Mouse (Mus musculus): ENCODE results near the gene Myo5c. TPM values are rescaled to one million over a fixed set of nuclear protein-coding genes. Genes with fewer than 3 reads are reported as not detected.

Gene Myo5c
- total RNA-seq, 2 experiments from 2014 or later = 3.0 to 4.2 TPM

GRCm38 (mm10) chr9:75270382-75270781, 38.6 kb downstream of the Myo5c start:
- DNase-seq (ENCODE audit: low spot score in 2 of 2) = no peak
- intact Hi-C loops (cut with DNase I) = no loop called here

GRCm38 (mm10) chr9:75271539-75271938, 39.7 kb downstream of the Myo5c start:
- intact Hi-C loops (cut with DNase I) = no loop called here
- no peak for DNase-seq (ENCODE audit: low spot score in 2 of 2)

- intact Hi-C loops (cut with DNase I) = no loop called here
- no peak for DNase-seq (ENCODE audit: low spot score in 2 of 2)
Observed at GRCm38 (mm10) chr9:75273646-75274045, 41.8 kb downstream of the Myo5c start.

- DNase-seq (ENCODE audit: low spot score in 2 of 2) = no peak
- intact Hi-C loops (cut with DNase I) = no loop called here
Observed at GRCm38 (mm10) chr9:75274486-75274885, 42.7 kb downstream of the Myo5c start.

- DNase-seq (ENCODE audit: low spot score in 2 of 2) = no peak
- intact Hi-C loops (cut with DNase I) = no loop called here
Observed at GRCm38 (mm10) chr9:75275051-75275450, 43.2 kb downstream of the Myo5c start.

GRCm38 (mm10) chr9:75280814-75281213, 49.0 kb downstream of the Myo5c start:
- intact Hi-C loops (cut with DNase I) = loop anchor here (5.0 kb wide), 4 partner anchors 156 to 374 kb away; no protein-coding TSS in a partner anchor
- DNase-seq (ENCODE audit: low spot score in 2 of 2) = peak in 1 of 2 experiments; percentile 71

- intact Hi-C loops (cut with DNase I) = loop anchor here (5.0 kb wide), 4 partner anchors 155 to 375 kb away; no protein-coding TSS in a partner anchor
- no peak for DNase-seq (ENCODE audit: low spot score in 2 of 2)
Observed at GRCm38 (mm10) chr9:75282179-75282578, 50.4 kb downstream of the Myo5c start.

GRCm38 (mm10) chr9:75282830-75283229, 51.0 kb downstream of the Myo5c start:
- intact Hi-C loops (cut with DNase I) = loop anchor here (5.0 kb wide), 4 partner anchors 154 to 376 kb away; no protein-coding TSS in a partner anchor
- DNase-seq (ENCODE audit: low spot score in 2 of 2) = peak; percentile 57 to 79

- intact Hi-C loops (cut with DNase I) = loop anchor here (5.0 kb wide), 4 partner anchors 154 to 376 kb away; no protein-coding TSS in a partner anchor
- peak; percentile 18 to 22 for DNase-seq (ENCODE audit: low spot score in 2 of 2)
Observed at GRCm38 (mm10) chr9:75283636-75284035, 51.8 kb downstream of the Myo5c start.

- DNase-seq (ENCODE audit: low spot score in 2 of 2) = no peak
- intact Hi-C loops (cut with DNase I) = no loop called here
Observed at GRCm38 (mm10) chr9:75285363-75285762, 53.5 kb downstream of the Myo5c start.

GRCm38 (mm10) chr9:75287636-75288035, 55.8 kb downstream of the Myo5c start:
- DNase-seq (ENCODE audit: low spot score in 2 of 2) = no peak
- intact Hi-C loops (cut with DNase I) = no loop called here

GRCm38 (mm10) chr9:75289545-75289944, 57.7 kb downstream of the Myo5c start:
- intact Hi-C loops (cut with DNase I) = no loop called here
- DNase-seq (ENCODE audit: low spot score in 2 of 2) = no peak

- DNase-seq (ENCODE audit: low spot score in 2 of 2) = no peak
- intact Hi-C loops (cut with DNase I) = loop anchor here (10.0 kb wide), 1 partner anchor 285 kb away; no protein-coding TSS in a partner anchor
Observed at GRCm38 (mm10) chr9:75299342-75299741, 67.5 kb downstream of the Myo5c start.

- intact Hi-C loops (cut with DNase I) = no loop called here
- no peak for DNase-seq (ENCODE audit: low spot score in 2 of 2)
Observed at GRCm38 (mm10) chr9:75303033-75303432, 71.2 kb downstream of the Myo5c start.

- intact Hi-C loops (cut with DNase I) = no loop called here
- no peak for DNase-seq (ENCODE audit: low spot score in 2 of 2)
Observed at GRCm38 (mm10) chr9:75303701-75304261, 72.0 kb downstream of the Myo5c start.

GRCm38 (mm10) chr9:75304286-75304685, 72.5 kb downstream of the Myo5c start:
- intact Hi-C loops (cut with DNase I) = no loop called here
- no peak for DNase-seq (ENCODE audit: low spot score in 2 of 2)

- no peak for DNase-seq (ENCODE audit: low spot score in 2 of 2)
- intact Hi-C loops (cut with DNase I) = no loop called here
Observed at GRCm38 (mm10) chr9:75306126-75306898, 74.5 kb downstream of the Myo5c start, which contains the start of gene Gnb5. TSS of gene Gnb5 (plus strand) at chr9:75306288.

- intact Hi-C loops (cut with DNase I) = no loop called here
- DNase-seq (ENCODE audit: low spot score in 2 of 2) = no peak
Observed at GRCm38 (mm10) chr9:75307015-75307414, 75.2 kb downstream of the Myo5c start.

- intact Hi-C loops (cut with DNase I) = no loop called here
- no peak for DNase-seq (ENCODE audit: low spot score in 2 of 2)
Observed at GRCm38 (mm10) chr9:75308621-75309020, 76.8 kb downstream of the Myo5c start.

- DNase-seq (ENCODE audit: low spot score in 2 of 2) = peak; percentile 77 to 80
- intact Hi-C loops (cut with DNase I) = loop anchor here (5.0 kb wide), 1 partner anchor 95 kb away; no protein-coding TSS in a partner anchor
Observed at GRCm38 (mm10) chr9:75312008-75312407, 80.2 kb downstream of the Myo5c start.
